Mouse (Mus musculus) gastrocnemius, postnatal 4 days (tissue): Measurements from ENCODE around the gene Ptp4a2. TPM values are rescaled to one million over a fixed set of nuclear protein-coding genes. Genes with fewer than 3 reads are reported as not detected.
"Not testable (repeated sequence)": the region's sequence is repeated elsewhere in the genome, so short reads cannot be mapped to it uniquely, and the experiment has no call there.

Experiments
- DNase-seq, 2 experiments: peaks; one replicate each; pipeline ENCODE4 v3.0.0; 2021 to 2022; ENCODE audit warnings: low spot score in 2 of 2, mixed read lengths in 2 of 2
- microRNA-seq: library from miRNA; unstranded; fragments of <30 nt; microRNA quantifications from one replicate; pipeline ENCODE4 v1.2.0, GENCODE M21; 2021
- total RNA-seq, 2 experiments: library from RNA; stranded (reverse); gene quantifications; 2 replicates each; pipeline ENCODE4 v1.2.3; 2021

Gene Ptp4a2
- total RNA-seq, 2 experiments from 2014 or later = 406 to 430 TPM

DNA sequence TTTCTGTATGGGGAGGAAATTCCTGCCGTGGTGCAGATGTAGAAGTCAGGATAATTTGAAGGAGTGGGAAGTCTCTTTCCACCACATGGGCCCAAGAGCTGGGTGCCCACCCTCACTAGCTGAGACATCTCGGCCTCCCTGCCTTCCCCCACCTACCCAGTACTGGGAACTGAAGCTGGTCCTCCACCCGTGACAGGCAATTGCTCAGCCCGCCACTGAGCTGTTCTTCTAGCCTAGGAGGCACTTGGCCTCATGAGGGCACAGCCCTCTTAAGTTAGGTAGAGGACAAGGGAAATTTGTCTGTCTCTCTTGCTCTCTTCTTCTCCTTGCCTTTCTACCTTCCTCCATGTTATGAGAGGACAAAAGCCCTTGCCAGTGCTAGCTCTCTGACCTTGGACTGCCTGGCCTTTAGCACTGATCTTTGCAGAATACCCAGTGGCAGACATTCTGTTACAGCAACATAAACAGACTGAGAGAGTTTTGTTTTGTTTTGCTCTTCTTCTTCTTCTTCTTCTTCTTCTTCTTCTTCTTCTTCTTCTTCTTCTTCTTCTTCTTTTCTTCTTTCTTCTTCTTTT lies 68.3 kb downstream of the Ptp4a2 start:
- DNase-seq = no peak

DNA sequence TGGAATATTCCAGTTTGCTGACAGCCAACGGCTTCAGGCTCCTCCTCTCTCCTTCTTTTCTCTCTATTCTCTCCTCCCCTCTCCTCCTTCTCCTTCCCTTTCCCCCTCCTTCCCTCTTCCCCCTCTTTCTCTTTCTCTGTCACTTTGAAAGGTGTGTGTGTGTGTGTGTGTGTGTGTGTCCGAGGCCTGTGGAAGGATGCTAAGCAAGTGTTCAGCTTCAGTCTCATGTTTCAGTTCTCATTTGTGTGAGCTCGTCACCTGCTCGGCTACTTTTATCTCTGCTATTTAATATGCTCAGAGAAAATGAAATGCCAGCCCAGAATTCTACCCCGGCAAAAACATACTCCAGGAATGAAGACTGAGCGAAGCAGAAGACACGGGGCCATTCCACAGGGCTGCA lies 69.6 kb downstream of the Ptp4a2 start:
- DNase-seq = no peak

GRCm38 (mm10) chr4:129881661-129882060 lies 70.6 kb downstream of the Ptp4a2 start:
- no peak for DNase-seq

- DNase-seq = peak in 1 of 2 experiments; percentile 48
Measured at GRCm38 (mm10) chr4:129882555-129883293, 71.7 kb downstream of the Ptp4a2 start.

DNA sequence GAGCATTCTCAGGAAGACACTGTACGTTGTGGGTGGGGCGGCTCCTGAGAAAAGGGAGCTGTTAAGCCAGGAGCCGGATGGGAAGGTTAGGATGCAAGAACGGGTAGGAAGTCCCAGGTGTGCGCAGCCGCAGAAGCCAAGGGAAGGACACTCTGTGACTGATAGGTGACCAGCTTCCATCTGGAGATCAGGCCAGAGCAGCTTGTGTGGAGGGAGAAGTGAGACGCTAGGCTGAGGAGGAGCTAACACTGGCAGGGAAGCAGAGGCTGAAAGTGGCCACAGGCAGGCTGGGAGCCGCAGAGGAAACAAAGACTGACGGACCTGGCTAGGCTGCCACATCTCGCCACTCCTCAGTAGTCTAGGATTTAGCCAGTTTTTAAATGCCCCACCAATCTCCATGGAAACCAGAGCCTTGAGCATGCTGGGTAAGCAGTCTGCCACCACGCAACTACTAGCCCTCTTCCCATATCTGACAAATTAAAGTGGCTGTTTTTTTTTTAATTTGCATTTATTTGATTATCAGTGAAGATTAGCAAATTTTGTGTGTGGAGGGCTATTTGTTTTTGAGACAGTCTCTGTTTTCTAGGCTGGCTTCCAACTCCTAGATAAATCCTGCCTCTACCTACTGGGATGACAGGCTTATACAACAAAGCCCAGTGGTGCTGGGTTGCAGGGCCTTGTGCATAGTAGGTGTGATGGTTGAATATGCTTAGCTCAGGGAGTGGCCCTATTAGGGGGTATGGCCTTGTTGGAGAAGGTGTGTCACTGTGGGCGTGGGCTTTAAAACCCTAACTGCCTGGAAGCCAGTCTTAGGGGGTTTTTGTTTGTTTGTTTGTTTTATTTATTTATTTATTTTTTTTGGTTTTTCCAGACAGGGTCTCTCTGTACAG lies 73.3 kb downstream of the Ptp4a2 start:
- DNase-seq = no peak

- DNase-seq = no peak
Measured at GRCm38 (mm10) chr4:129889661-129890060, 78.6 kb downstream of the Ptp4a2 start.

- no peak for DNase-seq
Measured at GRCm38 (mm10) chr4:129890094-129890493, 79.1 kb downstream of the Ptp4a2 start.

DNA sequence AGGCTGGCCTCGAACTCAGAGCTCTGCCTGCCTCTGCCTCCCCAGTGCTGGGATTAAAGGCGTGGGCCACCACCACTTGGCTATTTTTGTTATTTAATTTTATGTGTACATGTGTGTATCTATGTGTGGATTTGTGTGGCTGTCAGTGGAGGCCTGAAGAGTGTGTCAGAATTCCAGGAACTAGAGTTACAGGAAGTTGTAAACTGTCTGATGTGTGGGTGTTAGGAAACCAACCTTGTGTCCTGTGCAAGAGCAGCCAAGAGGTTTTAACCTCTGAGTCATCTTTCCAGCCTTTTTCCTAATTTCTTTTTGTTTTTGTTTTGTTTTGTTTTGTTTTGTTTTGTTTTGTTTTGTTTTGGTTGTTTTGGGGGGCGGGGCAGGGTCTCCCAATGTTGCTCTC lies 83.8 kb downstream of the Ptp4a2 start:
- no peak for DNase-seq

GRCm38 (mm10) chr4:129898815-129899214 lies 87.8 kb downstream of the Ptp4a2 start:
- DNase-seq = not testable (repeated sequence)

Small RNA genes lying within 50 kb of the gene (microRNA-seq; reads per million reads assigned to microRNA genes)
- gene Gm28017 = not detected

Other genes with a start within 250 kb of the Ptp4a2 start
- gene Lck, start 237.6 kb upstream of the Ptp4a2 start, total RNA-seq = 1 to 10 TPM in 1 of 2 experiments, under 1 TPM in 1; 0.34 to 2.0 TPM
- 1 to 10 TPM; 1.2 to 1.3 TPM for gene Fam167b, start 232.7 kb upstream of the Ptp4a2 start, total RNA-seq
- 100 to 1,000 TPM; 167 to 176 TPM for gene Eif3i, start 210.6 kb upstream of the Ptp4a2 start, total RNA-seq
- gene Tmem234, start 210.6 kb upstream of the Ptp4a2 start, total RNA-seq = 10 to 100 TPM; 65.2 to 68.4 TPM
- gene Dcdc2b, start 197.0 kb upstream of the Ptp4a2 start, total RNA-seq = 1 to 10 TPM; 1.6 to 2.7 TPM
- 10 to 100 TPM; 13.2 to 13.6 TPM for gene Iqcc, start 192.1 kb upstream of the Ptp4a2 start, total RNA-seq
- 10 to 100 TPM; 44.7 to 51.2 TPM for gene Ccdc28b, start 187.3 kb upstream of the Ptp4a2 start, total RNA-seq
- 10 to 100 TPM; 53.7 to 56.0 TPM for gene Txlna, start 170.2 kb upstream of the Ptp4a2 start, total RNA-seq
- gene Kpna6, start 138.5 kb upstream of the Ptp4a2 start, total RNA-seq = 10 to 100 TPM; 54.4 to 63.4 TPM
- 1 to 10 TPM; 7.3 to 7.8 TPM for gene Tmem39b, start 114.4 kb upstream of the Ptp4a2 start, total RNA-seq
- 10 to 100 TPM; 75.8 to 77.4 TPM for gene Khdrbs1, start 68.9 kb upstream of the Ptp4a2 start, total RNA-seq
- not detected for gene Spocd1, start 118.0 kb downstream of the Ptp4a2 start, total RNA-seq
- gene Adgrb2, start 173.7 kb downstream of the Ptp4a2 start, total RNA-seq = 1 to 10 TPM; 3.0 to 5.1 TPM
- 100 to 1,000 TPM; 125 to 153 TPM for gene Col16a1, start 236.6 kb downstream of the Ptp4a2 start, total RNA-seq